Mouse (Mus musculus): ENCODE results near the gene Nr4a2. TPM values are rescaled to one million over a fixed set of nuclear protein-coding genes. Genes with fewer than 3 reads are reported as not detected.

The Nr4a2 gene
- polyA plus RNA-seq, 1 experiment from 2014 or later, result 22.2 TPM

GRCm38 (mm10) chr2:57109926-57110325 is 13.9 kb downstream of the Nr4a2 start:
- Histone ChIP-seq H3K9me3 (no peaks in the 10 kb centered on the region), H3K27me3 (peaks cover 72% of the 10 kb centered on the region), H3K4me1 (peaks cover 24% of the 10 kb centered on the region), H3K9ac (replicated peaks) (no peak overlapping the region), H3K4me2 (replicated peaks) (no peak overlapping the region), H3K36me3 (no peaks in the 10 kb centered on the region), H3K27ac (replicated peaks) (no peak overlapping the region), H3K4me3 (no peak overlapping the region)
- no peak for ATAC-seq (replicated peaks)
- 18% methylated on average over 14 of the region's 14 CpGs for WGBS

DNA sequence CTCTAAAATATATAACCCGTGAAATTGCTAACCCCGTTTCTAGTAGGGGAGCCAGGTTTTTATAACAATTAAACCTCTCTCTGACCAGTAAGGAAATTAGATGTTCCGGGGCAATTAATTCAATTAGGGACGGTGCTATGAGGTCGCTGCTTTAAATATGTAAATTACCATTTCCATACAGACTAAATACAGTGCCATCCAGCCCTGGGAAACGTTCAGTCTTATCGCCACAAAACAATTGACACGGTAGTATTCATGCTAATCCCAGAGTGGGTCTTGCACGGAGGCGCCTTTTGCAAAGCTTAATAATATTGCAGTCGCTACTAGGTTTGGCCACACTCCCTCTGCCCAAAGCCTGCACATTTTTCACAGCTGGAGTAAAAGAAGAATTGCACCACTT is 14.5 kb downstream of the Nr4a2 start:
- no peaks in the 10 kb centered on the region for H3K36me3 ChIP-seq
- ATAC-seq (replicated peaks), result no peak
- no peak overlapping the region for H3K4me2 ChIP-seq (replicated peaks)
- peaks cover 27% of the 10 kb centered on the region for H3K4me1 ChIP-seq
- peaks cover 78% of the 10 kb centered on the region for H3K27me3 ChIP-seq
- no peak overlapping the region for H3K27ac ChIP-seq (replicated peaks)
- H3K9me3 ChIP-seq, result no peaks in the 10 kb centered on the region
- no peak overlapping the region for H3K4me3 ChIP-seq
- no peak overlapping the region for H3K9ac ChIP-seq (replicated peaks)
- WGBS, result 6% methylated on average over 11 of the region's 11 CpGs

DNA sequence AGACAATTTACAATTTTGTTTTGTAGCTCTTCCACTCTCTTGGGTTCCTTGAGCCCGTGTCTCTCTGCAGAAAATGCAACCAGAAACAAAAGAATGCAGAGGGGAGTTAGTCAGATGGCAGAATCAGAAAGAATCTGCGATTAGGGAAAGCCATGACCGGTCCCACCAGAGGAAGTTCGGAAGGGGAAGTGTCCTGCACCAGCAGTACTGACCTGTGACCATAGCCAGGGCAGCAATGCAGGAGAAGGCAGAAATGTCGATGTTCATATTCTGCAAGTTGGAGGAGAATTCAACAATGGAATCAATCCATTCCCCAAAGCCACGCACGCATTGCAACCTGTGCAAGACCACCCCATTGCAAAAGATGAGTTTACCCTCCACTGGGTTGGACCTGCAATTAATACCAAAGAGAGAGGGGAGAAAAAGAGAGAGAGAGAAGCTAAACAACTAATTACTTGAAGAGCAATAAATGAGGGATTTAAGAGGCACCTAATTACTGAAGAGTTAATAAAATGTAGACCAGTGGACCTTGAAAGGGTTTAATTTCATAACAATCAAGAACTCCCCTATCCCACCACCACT is 15.4 kb downstream of the Nr4a2 start:
- Histone ChIP-seq H3K27ac (replicated peaks) (no peak overlapping the region), H3K4me2 (replicated peaks) (no peak overlapping the region), H3K36me3 (no peaks in the 10 kb centered on the region), H3K9me3 (no peaks in the 10 kb centered on the region), H3K9ac (replicated peaks) (no peak overlapping the region), H3K4me3 (no peak overlapping the region), H3K27me3 (peaks cover 78% of the 10 kb centered on the region), H3K4me1 (peaks cover 31% of the 10 kb centered on the region)
- no peak for ATAC-seq (replicated peaks)
- 33% methylated on average over 7 of the region's 7 CpGs for WGBS

- H3K9ac ChIP-seq (replicated peaks), result no peak overlapping the region
- no peaks in the 10 kb centered on the region for H3K36me3 ChIP-seq
- ATAC-seq (replicated peaks), result no peak
- H3K27me3 ChIP-seq, result peaks cover 82% of the 10 kb centered on the region
- WGBS, result 37% methylated on average over 7 of the region's 7 CpGs
- H3K4me1 ChIP-seq, result peaks cover 32% of the 10 kb centered on the region
- H3K27ac ChIP-seq (replicated peaks), result no peak overlapping the region
- no peak overlapping the region for H3K4me2 ChIP-seq (replicated peaks)
- H3K4me3 ChIP-seq, result no peak overlapping the region
- no peaks in the 10 kb centered on the region for H3K9me3 ChIP-seq
These were observed 18.4 kb downstream of the Nr4a2 start for GRCm38 (mm10) chr2:57105401-57105800.

DNA sequence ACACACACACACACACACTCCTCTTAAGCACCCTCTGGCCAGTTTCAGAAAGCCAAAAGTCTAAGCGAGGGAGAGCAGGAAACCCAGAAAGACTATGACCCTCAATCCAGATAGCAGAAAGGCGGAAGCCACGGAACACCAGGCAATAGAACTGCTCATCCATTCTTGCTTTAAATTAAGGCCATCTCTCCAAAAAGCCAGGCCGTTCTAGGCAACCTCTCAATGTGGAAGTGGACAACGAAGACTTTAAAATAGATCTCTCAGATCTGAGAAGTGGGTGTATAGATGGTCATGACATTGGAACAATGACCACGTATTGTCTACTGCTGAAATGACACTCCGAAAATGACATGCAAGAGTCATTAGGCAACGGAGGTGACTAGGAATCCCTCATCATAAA is 19.1 kb downstream of the Nr4a2 start:
- ATAC-seq (replicated peaks), result no peak
- Histone ChIP-seq H3K27me3 (peaks cover 82% of the 10 kb centered on the region), H3K36me3 (no peaks in the 10 kb centered on the region), H3K4me2 (replicated peaks) (no peak overlapping the region; the same call in 1 of the 2 replicates), H3K4me1 (peaks cover 32% of the 10 kb centered on the region), H3K9me3 (no peaks in the 10 kb centered on the region), H3K9ac (replicated peaks) (no peak overlapping the region), H3K4me3 (no peak overlapping the region), H3K27ac (replicated peaks) (no peak overlapping the region)
- 20% methylated on average over 8 of the region's 8 CpGs for WGBS

DNA sequence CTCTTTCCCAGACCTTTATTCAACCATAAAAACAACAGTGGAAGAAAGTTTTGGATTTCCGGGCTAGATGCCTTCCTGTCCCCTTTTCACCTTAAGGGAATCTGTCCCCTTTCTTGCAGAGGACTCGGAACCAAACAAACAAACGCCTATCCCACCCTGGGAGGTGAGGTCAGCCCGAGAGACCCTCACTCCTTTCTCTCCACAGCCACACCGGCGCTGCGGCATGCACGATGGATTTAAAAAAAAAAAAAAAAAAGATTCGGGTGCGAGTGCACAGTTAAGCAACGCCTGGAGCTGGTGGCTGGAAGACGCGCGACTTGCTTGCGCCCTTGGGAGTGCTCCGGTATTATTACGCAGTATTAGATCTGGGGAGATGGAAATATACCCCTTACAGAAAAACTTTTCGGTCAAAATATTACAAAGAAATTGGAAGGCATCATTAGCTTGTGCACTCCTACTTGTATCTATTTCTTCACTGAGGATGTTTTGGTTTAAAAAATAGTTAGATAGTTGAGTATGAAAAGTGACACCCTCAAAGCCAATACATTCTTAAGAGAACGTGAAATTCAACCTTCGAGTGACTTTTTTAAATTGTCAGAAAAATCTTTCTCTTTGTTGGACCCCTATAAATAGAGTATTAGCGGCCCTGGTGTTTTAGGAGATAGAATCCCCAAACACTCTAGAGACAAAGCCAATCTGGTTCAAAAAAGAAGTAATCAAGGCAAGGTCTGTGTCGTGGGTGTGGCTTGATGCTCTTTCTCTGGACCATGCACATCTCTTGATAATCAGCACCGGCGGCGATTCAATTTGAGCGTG is 19.8 kb downstream of the Nr4a2 start:
- Histone ChIP-seq H3K4me2 (replicated peaks) (peak overlapping the region; percentile 85), H3K9me3 (no peaks in the 10 kb centered on the region), H3K27me3 (peaks cover 80% of the 10 kb centered on the region), H3K4me3 (peak overlapping the region; percentile 40; the same call in 1 of the 2 replicates), H3K36me3 (no peaks in the 10 kb centered on the region), H3K9ac (replicated peaks) (no peak overlapping the region), H3K27ac (replicated peaks) (no peak overlapping the region), H3K4me1 (peaks cover 27% of the 10 kb centered on the region)
- 5% methylated on average over 26 of the region's 26 CpGs for WGBS
- ATAC-seq (replicated peaks), result no peak

- H3K4me1 ChIP-seq, result peaks cover 27% of the 10 kb centered on the region
- peaks cover 76% of the 10 kb centered on the region for H3K27me3 ChIP-seq
- H3K27ac ChIP-seq (replicated peaks), result no peak overlapping the region
- H3K9me3 ChIP-seq, result no peaks in the 10 kb centered on the region
- WGBS, result 3% methylated on average over 37 of the region's 37 CpGs
- ATAC-seq (replicated peaks), result peak; percentile 27; the same call in 1 of the 2 replicates
- no peaks in the 10 kb centered on the region for H3K36me3 ChIP-seq
- H3K4me2 ChIP-seq (replicated peaks), result peak overlapping the region; percentile 85
- H3K9ac ChIP-seq (replicated peaks), result no peak overlapping the region
- peak overlapping the region; percentile 40 for H3K4me3 ChIP-seq
These were observed 20.7 kb downstream of the Nr4a2 start for GRCm38 (mm10) chr2:57102856-57103844.

DNA sequence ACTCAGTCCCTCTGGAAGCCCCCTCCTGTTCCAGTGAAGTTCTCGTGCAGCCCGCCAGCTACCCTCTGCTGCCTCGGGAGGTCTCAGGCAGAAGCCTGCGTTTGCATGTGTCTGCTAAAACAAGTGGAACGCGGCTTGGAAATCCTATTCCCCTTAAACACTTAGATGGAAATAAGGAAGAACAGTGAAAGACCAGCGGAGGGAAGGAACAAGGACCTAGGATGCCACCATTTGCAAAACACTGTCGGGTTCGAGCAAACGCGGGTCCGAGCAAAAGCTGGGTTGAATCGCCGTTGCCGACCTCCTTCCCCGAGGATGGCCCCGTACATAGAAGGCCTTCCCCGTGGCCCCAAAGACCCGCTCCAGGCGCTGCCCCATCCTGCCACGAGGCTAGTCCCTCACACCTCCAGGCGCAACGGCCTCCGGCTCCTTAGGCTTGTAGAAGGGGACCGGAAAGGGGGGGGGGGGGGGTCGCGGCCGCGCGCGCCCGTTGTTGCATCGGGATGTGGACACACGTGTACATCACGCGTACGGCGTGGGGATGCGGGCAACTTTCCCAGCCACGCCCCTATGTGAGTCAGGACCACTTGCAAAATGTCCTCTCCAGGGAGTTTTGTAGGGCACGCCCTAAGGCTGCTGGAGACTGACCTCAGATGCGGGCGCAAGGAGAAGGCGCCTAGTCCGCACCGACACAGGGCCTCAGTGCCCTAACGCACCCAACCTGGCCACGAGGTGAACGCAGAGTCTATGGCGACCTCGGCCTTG is 21.5 kb downstream of the Nr4a2 start:
- peaks cover 69% of the 10 kb centered on the region for H3K27me3 ChIP-seq
- no peak overlapping the region for H3K27ac ChIP-seq (replicated peaks)
- H3K9ac ChIP-seq (replicated peaks), result peak overlapping the region; percentile 30; the same call in 1 of the 2 replicates
- peak; percentile 60; the same call in 1 of the 2 replicates for ATAC-seq (replicated peaks)
- no peaks in the 10 kb centered on the region for H3K36me3 ChIP-seq
- WGBS, result 1% methylated on average over 51 of the region's 51 CpGs
- H3K4me1 ChIP-seq, result peaks cover 27% of the 10 kb centered on the region
- peak overlapping the region; percentile 40 for H3K4me3 ChIP-seq
- no peaks in the 10 kb centered on the region for H3K9me3 ChIP-seq
- H3K4me2 ChIP-seq (replicated peaks), result peak overlapping the region; percentile 85

DNA sequence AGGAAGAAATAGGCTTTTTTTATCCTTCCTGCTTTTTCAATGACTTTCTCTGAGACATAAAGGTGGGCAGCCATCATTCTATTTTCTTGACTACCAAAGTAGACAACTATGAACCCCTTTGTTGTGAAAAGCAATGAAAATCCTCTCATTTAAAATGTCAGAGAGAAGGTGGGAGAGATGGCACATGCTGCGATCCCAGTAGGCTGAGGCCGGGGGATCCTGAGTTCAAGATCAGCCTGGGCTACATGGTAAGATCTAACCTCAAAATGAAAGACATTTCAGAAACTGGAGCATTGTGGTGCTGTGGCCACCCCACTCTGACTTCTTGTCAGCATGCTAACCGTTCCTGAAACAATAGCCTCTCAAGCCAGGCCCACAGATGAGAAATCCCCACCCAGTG is 23.6 kb downstream of the Nr4a2 start:
- H3K36me3 ChIP-seq, result no peaks in the 10 kb centered on the region
- no peak overlapping the region for H3K4me2 ChIP-seq (replicated peaks)
- H3K4me1 ChIP-seq, result peaks cover 27% of the 10 kb centered on the region
- H3K27me3 ChIP-seq, result peaks cover 58% of the 10 kb centered on the region
- 73% methylated on average over 3 of the region's 3 CpGs for WGBS
- no peak for ATAC-seq (replicated peaks)
- H3K4me3 ChIP-seq, result no peak overlapping the region
- no peak overlapping the region for H3K27ac ChIP-seq (replicated peaks)
- no peak overlapping the region for H3K9ac ChIP-seq (replicated peaks)
- H3K9me3 ChIP-seq, result no peaks in the 10 kb centered on the region

DNA sequence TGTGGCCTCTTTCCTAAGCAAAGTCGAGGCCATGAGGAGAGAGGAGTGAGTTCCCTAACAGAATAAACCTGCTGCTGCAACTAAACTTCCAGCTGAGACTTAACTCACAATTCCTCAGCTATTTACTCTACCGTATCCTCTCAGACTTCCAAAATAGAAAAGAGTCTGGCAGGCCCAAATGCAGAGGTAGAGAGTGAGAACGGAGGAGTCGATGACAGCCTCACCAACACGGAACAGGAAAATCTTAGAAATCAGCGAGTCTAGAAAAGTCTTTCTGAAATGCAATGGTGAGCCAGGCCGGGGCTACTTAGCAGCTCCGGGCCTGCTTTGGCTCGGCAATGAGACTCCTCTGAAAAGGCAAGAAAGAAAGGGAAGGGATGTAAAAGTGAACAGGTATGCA is 51.4 kb downstream of the Nr4a2 start:
- 82% methylated on average over 9 of the region's 9 CpGs for WGBS
- no peak overlapping the region for H3K27ac ChIP-seq (replicated peaks)
- H3K4me1 ChIP-seq, result no peaks in the 10 kb centered on the region
- no peaks in the 10 kb centered on the region for H3K36me3 ChIP-seq
- no peak overlapping the region for H3K9ac ChIP-seq (replicated peaks)
- no peaks in the 10 kb centered on the region for H3K9me3 ChIP-seq
- H3K27me3 ChIP-seq, result no peaks in the 10 kb centered on the region
- no peak overlapping the region for H3K4me3 ChIP-seq
- H3K4me2 ChIP-seq (replicated peaks), result no peak overlapping the region
- no peak for ATAC-seq (replicated peaks)

DNA sequence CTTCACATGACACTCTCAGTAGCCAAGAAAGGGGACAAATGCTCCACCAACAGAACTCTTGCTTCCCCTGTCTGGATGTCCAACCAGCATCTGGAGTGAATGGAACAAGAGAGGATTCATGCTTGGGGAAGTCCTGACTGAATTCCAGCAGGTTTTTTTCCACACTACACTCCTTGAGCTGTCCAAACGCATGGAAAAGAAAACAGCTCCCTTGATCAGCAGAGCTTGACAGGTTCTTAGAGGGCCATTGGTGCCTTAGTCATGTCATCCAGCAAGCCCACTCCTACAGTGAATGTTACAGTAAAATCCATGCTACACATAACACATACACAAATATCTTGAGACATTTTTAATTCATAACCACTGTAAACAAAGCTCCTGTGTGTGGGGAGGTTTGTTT is 60.3 kb downstream of the Nr4a2 start:
- ATAC-seq (replicated peaks), result no peak
- no peak overlapping the region for H3K4me2 ChIP-seq (replicated peaks)
- no peak overlapping the region for H3K27ac ChIP-seq (replicated peaks)
- no peaks in the 10 kb centered on the region for H3K27me3 ChIP-seq
- 85% methylated on average over 1 of the region's 1 CpGs for WGBS
- H3K9ac ChIP-seq (replicated peaks), result no peak overlapping the region
- no peak overlapping the region for H3K4me3 ChIP-seq
- H3K4me1 ChIP-seq, result no peaks in the 10 kb centered on the region
- no peaks in the 10 kb centered on the region for H3K36me3 ChIP-seq
- H3K9me3 ChIP-seq, result no peaks in the 10 kb centered on the region

All from forebrain, embryonic 15.5 days (tissue).